Mouse (Mus musculus) ovary, postnatal 36 days (tissue): ENCODE data around the gene Gsdma.
"Not testable (repeated sequence)": the region's sequence is repeated elsewhere in the genome, so short reads cannot be mapped to it uniquely, and the experiment has no call there.

Experiments
- DNase-seq: peaks from one replicate; pipeline ENCODE4 v3.0.0; 2022; ENCODE audit warnings: low spot score, mixed read lengths

Gene Gsdma

GRCm38 (mm10) chr11:98710416-98711045, 46.4 kb downstream of the Gsdma start:
- DNase-seq: peak; percentile 83

GRCm38 (mm10) chr11:98711046-98711434, 46.9 kb downstream of the Gsdma start:
- DNase-seq: no peak

GRCm38 (mm10) chr11:98712009-98712408, 47.9 kb downstream of the Gsdma start:
- DNase-seq: not testable (repeated sequence)

GRCm38 (mm10) chr11:98713703-98714102, 49.6 kb downstream of the Gsdma start:
- no peak for DNase-seq

- no peak for DNase-seq
Observed at GRCm38 (mm10) chr11:98715946-98716345, 51.8 kb downstream of the Gsdma start.

GRCm38 (mm10) chr11:98717904-98718303, 53.8 kb downstream of the Gsdma start:
- DNase-seq: peak; percentile 81

GRCm38 (mm10) chr11:98720756-98721155, 56.6 kb downstream of the Gsdma start:
- no peak for DNase-seq

GRCm38 (mm10) chr11:98721458-98722226, 57.5 kb downstream of the Gsdma start:
- DNase-seq: peak; percentile 60

GRCm38 (mm10) chr11:98723098-98723497, 58.9 kb downstream of the Gsdma start:
- DNase-seq: no peak

GRCm38 (mm10) chr11:98725926-98726506, 61.9 kb downstream of the Gsdma start:
- no peak for DNase-seq
